In the genomic region with DNA sequence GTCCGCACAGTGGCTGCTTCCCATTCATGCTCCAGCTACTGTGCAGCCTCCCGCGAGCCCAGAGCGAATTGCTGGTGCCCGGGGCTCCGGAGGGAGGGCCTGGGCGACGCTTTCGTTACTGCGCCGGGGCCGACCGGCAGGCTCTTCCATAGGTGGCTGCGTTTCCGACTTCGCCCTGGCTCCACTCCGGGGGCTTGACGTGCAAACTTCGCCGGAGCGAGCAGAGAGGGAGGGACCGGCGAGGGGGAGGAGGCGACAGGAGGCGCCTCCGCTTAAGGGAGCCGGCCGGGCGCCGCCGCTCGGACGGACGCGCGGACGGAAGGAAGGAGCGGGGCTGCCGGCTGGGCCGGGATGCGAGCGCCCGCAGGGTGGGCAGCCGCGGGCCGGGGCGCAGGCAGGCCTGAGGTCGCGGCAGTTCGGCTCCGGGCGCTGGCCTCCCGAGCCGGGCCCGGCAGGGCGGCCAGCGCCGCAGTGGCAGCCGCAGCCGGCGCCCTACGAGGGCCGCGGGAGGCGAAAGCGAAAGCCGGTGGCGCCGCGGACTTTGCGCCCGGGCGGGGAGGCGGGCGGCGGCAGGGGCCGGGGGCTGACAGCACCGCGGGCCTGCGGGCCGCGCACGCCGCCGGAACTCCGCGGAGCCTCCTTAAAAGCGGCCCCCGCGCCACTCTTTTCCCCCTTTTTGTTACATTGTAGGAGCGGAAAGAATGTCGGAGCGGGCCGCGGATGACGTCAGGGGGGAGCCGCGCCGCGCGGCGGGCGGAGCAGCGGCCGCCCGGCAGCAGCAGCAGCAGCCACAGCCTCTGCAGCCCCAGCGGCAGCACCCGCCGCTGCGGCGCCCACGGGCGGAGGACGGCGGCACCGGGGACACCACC, we compare ENCODE assay signal across 8 mouse cellular contexts. TPM values are rescaled to one million over a fixed set of nuclear protein-coding genes. Genes with fewer than 3 reads are reported as not detected.
A peak's percentile ranks its signal among the peaks of the same experiment; 100 is the strongest.
DNase-seq lines count a peak whose midpoint lies in the region; ATAC-seq and TF ChIP-seq lines count a peak whose summit lies in the region.

No protein-coding gene starts in this region.

- no peak for TF ChIP-seq POLR2A in cortical plate, adult 2 months (IDR thresholded peaks at IDR 0.05; ENCODE audit: extremely low read depth, insufficient read depth, low read length)

- peak overlapping the region; percentile 60 for H3K4me3 ChIP-seq in cortical plate, adult 2 months (ENCODE audit: insufficient read depth, low read length)

- peaks cover 3% of the 10 kb centered on the region; the same call in 1 of the 2 replicates for H3K4me1 ChIP-seq in cortical plate, adult 2 months (ENCODE audit: control insufficient read depth, insufficient read depth, low read length)

- peak overlapping the region; percentile 84 for H3K27ac ChIP-seq in cortical plate, adult 2 months (ENCODE audit: insufficient read depth, low read length)

- peak; percentile 84 for ATAC-seq in megakaryocyte, adult 5-6 weeks (ENCODE audit: poor library complexity, severe bottlenecking)

- peak; percentile 75 for DNase-seq in adipocyte (ENCODE audit: low spot score)
- peak; percentile 76 to 84 for DNase-seq in gastrocnemius, adult 8-10 months (ENCODE audit: low spot score in 2 of 2)
- peak; percentile 16 for DNase-seq in hindlimb bud, embryonic 11.5 days (ENCODE audit: extremely low spot score, low read depth, low spot score)
- peak; percentile 69 to 83 for DNase-seq in left cerebral cortex, adult 8-10 months (ENCODE audit: low spot score in 2 of 2)
- DNase-seq in right cerebral cortex, adult 18-20 months = peak; percentile 91
- peak; percentile 88 for DNase-seq in urinary bladder, adult 2 months (ENCODE audit: low spot score)

- no peak for TF ChIP-seq CTCF in cortical plate, adult 2 months (IDR thresholded peaks at IDR 0.05; ENCODE audit: extremely low read depth, insufficient read depth, low read length)

RNA-seq across cellular contexts. Expression of a gene that starts 51.0 kb away (rescaled TPM):
- 82.4 and 85.8 TPM in 2 replicates for polyA plus RNA-seq in cortical plate, adult 2 months (2012; rRNA removed)
- 100 to 1,000 TPM; 124 to 144 (median 137) TPM for total RNA-seq in gastrocnemius, adult 8-10 months (2022)
- total RNA-seq in left cerebral cortex, adult 8-10 months (2022) = 10 to 100 TPM; 81.7 to 95.6 (median 93.9) TPM
- 200 and 258 TPM in 2 replicates for total RNA-seq in megakaryocyte, adult 5-6 weeks (2015)
- total RNA-seq in megakaryocyte, adult 5-6 weeks (2017) = 223 and 268 TPM in 2 replicates
- 81.7 and 94.0 TPM in 2 replicates for polyA plus RNA-seq in urinary bladder, adult 2 months (2012; rRNA removed)

RNA-seq across cellular contexts. Expression of a gene that starts 51.4 kb away (rescaled TPM):
- 26.0 and 28.5 TPM in 2 replicates for polyA plus RNA-seq in cortical plate, adult 2 months (2012; rRNA removed)
- 10 to 100 TPM; 19.5 to 24.5 (median 20.8) TPM for total RNA-seq in gastrocnemius, adult 8-10 months (2022)
- 10 to 100 TPM; 25.6 to 29.9 (median 28.8) TPM for total RNA-seq in left cerebral cortex, adult 8-10 months (2022)
- 20.1 and 23.6 TPM in 2 replicates for total RNA-seq in megakaryocyte, adult 5-6 weeks (2015)
- 21.3 and 21.5 TPM in 2 replicates for total RNA-seq in megakaryocyte, adult 5-6 weeks (2017)
- polyA plus RNA-seq in urinary bladder, adult 2 months (2012; rRNA removed) = 18.1 and 18.3 TPM in 2 replicates

Comparison
In these comparisons a context has a peak if more than half of its experiments do, and no peak if none do; other contexts are left out.
1. Peak in every context shown above with its lines: DNase-seq, ATAC-seq, H3K4me3 ChIP-seq and H3K27ac ChIP-seq.
2. DNase-seq: peak in every context shown above with its lines; median percentile 91 in right cerebral cortex, adult 18-20 months; 88 in urinary bladder, adult 2 months; 80 in gastrocnemius, adult 8-10 months; 76 in left cerebral cortex, adult 8-10 months; 75 in adipocyte; 16 in hindlimb bud, embryonic 11.5 days.